Mouse (Mus musculus): Measurements from ENCODE around the gene Gm11733.

The Gm11733 gene

DNA sequence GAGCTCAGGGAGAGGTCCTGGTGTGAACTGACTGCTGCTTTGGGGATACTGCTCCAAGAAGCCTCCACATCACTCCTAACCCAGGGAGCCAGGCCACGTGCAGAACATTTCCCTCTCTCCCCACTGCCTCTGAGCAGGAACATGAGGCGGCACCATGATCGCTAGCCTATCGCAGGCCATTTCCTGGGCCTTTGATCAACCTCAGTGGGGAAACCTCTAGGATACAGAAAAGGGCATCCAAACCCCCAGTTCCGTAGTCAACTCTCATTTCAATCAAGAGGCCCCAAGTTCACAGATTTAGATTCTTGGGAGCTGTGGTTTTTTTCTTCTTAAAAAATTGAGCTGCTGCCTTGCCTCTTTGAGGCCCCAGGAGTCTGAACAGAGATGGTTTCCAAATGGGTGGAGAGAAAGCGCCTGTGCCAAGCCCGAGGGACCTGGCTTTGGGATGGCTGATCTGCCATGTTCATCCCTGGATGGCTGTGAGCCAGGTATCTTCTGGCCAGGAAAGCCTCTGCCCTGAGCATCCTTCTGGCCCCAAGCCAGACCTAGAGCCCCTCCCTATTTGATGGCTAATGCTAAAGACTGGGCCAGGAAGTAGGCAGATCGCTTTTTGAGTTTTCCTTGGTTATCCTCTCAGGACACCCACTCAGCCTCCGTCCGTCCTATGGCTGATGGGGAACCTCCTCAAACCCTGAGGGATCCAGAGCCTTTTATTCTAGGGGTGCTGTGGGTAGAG, 5.7 kb upstream of the Gm11733 start:
- DNase-seq (ENCODE audit: low spot score): no peak

DNA sequence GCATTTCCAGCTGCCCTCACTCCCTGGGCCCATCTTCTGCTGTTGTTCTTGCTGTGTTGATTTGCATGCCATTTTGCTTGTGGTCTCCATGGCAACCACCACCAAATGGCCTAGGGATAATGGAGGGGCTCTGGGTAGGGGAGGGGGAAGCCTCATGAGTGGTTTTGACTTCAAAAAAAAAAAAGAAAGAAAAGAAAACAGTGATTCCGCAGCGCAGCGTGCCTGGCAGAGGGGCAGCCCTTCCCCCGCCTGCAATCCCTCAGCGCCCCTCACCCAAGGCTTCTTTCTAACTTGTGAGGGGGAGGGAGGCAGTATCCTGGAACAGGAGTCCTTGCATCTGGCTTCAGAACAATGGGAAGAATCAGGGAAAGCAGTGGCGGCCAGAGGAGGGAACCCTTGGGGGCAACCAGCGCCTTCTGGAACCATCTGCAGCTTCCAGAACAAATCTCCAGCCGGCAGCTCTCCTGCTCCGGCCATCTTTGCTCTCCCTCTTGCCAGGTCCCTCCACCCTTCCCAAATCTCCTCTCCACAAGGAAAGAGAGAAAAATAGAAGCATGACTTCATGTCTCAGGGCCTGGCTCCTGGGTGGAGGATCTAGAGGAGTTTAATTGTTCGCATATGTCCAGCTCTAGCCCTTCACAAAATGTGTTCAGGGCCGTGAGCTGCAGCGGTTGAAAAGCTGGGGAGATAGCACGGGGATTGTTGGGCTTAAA, 5.0 kb upstream of the Gm11733 start:
- DNase-seq (ENCODE audit: low spot score): no peak

DNA sequence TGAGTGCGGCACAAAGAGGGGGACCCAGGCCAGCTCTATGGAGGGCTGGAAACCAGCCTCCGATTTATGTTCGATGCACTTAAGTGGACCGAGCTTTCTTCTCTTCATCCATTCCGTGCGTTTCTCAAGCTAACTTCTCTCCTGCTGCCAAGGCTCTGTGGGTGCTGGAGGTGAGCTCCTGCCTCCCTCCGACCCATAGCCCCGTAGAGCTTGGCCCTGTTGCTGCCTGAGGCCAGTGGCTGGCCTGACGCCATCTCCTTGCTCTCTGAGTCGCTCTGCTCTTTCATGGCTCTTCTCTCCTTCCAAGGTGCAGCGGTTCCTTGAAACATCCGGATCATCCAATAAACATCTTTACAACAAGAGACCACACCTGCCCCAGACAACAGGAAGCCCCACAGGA, 4.4 kb upstream of the Gm11733 start:
- DNase-seq (ENCODE audit: low spot score): no peak

DNA sequence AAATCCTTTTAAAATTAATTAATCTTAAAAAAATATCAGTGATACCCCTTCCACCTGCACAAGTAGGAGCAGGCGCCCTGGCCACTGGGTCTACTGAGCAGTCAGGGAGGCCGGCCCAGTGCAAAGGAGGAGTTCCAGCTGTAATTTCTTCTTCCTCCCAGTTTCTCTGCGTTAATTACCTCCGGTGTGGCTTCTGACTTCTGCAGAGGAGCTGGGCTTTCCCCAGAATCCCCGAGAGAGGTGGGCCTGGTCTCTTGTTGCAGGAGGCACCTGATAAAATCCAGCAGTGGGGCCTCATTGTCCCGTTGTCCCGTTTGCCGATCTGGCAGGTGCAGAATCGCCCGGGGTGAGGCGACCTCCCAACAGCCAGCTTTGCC, 1.9 kb upstream of the Gm11733 start:
- no peak for DNase-seq (ENCODE audit: low spot score)

DNA sequence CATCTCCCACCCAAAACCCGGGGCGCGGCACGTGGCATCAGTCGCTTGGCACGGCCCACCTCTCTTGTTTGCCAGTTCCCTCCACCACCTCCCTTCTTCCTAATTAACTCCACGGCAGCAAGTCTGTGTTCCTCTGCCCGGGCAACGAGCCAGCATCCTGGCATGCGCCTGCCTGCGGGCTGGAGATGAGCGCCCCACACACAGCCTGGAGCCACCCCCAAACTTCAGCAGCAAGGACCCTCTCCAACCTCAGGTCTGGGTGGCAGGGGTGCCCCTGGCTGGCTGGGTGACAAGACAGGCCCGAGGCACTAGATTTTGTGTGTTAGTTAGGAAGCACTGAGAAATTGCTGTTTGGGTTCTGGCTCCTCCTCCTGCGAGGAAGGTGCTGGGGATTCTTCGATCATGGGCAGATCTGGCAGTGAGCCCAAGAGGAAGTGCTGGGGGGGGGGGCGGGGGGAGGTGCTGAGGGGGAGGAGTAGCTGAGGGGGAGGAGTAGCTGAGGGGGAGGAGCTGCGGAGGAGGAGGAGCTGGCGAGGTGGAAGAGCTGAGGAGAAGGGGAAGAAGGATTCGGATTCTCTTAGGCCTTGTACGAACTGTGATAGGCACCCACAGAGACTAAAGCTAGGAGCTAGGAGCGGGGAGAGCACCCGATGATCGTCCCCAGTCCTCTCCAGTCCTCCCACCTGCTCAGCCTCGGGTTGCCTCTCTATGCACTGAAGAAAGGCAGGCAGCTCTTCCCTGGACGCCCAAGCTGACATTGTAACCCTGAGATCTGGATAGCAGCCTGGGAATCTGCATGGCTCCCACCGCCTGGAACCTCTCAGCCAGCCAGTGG, 1.3 kb upstream of the Gm11733 start:
- DNase-seq (ENCODE audit: low spot score): no peak

DNA sequence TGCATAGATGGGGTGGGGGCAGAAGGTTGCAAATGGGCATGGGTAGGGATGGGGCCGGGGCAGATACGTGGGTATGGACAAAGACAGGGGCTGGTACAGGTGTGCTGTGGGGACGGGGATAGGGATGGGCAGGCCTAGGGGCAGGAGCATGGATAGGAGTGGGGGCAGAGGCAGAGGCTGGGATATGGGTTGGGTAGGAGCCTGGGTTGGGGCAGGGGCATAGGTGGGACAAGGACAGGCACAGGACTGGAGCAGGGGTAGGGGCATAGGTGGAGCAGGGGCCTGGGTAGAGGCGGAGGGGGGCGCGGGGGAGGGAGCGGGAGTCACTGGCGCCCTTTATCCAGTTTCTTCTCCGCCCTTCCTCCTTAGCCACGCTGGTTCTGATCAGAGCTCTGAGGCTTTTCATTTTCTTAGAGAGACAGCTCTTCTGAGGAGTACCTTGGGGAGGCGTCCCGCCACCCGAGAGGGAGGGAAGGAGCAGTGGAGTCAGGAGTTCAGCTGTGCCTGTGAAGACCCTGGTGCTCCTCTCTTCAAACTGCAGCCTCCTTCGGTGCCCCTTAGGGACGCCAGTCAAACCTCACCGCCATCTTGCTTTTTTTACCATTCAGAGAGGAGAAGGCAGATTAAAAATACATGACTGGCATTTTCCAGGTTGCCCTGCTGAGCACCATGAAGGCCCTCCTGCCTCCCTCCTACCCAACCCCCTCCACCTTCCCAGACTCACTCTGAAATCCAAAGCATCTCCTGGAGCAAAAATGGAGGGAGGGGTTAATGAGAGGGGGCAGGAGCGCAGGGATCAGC, 7.4 kb downstream of the Gm11733 start:
- DNase-seq (ENCODE audit: low spot score): no peak

DNA sequence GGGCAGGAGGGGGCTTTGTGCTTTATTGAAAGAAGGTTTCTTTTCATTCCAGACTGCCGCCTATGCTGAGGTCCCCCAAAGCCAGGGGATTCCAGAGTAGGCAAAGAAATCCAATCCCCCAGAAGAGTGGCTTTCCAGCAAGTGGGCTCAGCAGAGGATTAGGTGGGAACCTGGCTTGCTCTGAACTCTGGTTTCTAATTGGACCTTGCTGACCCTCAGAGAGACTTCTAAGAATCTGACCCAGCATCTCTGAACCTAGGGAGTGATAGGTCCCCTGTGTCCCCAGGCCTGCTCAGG, 8.0 kb downstream of the Gm11733 start:
- DNase-seq (ENCODE audit: low spot score): no peak

DNA sequence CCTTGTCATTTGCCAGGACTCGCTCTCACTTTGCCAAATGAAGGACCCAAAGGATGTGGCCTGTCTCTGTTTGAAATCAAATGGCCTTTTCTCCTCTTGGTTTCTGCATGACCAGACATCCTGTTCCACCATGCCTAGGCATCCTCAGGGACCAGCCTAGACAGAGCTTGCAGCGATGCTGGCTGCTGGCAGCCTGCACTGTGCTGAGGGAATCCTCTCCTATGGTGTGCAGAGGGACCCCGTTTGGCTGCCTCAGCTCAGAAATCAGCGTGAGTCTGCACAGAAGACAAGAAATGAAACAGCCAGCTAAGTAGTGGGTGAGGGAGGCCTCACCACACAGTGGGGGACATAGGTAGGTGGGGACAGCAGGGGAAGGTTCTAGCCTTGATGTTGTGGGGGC, 12.6 kb downstream of the Gm11733 start:
- no peak for DNase-seq (ENCODE audit: low spot score)

DNA sequence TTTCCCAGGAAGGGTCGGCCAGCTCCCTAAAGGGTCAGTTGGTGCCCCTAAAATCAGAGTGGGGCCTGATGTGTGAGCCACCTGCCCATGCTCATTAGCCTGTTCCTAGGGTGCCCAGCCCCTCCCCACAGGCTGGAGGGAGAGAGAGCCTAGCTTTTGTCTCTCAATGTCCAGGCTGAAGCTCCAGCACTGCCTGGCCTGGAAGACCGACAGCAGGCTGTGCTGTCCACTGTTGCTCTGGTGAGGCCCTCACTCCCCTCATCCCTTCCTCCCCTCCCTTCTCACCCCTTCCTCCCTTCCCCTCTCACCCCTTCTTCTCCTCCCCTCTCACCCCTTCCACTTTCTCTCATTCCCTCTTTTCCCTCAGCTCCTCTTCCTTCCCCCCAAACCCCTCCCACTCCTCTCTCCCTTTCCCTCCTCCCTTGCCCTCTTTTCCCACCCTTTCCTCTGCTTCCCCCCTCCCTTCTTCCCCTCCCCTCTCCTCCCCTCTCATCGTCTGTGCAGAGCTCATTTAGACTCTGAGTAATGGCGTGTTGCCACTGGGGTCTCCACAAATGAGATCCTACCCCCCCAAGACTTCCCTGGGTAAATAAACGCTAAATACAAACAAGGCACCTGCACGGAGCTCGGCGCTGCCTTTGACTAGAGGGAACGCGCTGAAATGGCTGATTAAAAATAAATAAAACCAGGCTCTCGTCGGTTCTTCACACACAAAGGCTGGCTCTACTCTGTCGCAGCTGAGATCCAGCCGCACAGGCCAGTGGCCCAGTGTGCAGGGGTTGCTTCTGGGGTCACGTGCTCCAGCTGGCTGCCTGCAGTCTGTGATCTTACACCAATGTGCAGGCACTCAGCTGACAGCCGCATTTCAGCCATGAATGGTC, 13.3 kb downstream of the Gm11733 start:
- DNase-seq (ENCODE audit: low spot score): no peak

DNA sequence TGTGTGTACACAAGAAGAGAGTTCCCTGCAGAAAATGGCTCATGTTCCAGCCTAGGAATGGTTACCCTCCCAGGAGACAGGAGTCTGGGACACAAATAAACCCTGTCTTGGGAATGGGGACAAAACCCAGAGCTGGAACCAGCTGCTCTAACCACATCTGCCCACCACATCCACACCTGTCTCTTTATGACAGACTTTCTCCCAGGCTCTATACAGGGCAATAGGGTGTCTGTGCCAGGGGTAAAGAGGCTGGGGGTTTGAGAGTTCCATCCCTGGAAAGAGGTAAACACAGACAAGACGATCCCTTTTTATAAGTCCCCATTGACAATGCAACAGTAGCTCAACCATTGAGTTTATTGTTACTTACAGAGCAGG, 14.0 kb downstream of the Gm11733 start:
- no peak for DNase-seq (ENCODE audit: low spot score)

DNA sequence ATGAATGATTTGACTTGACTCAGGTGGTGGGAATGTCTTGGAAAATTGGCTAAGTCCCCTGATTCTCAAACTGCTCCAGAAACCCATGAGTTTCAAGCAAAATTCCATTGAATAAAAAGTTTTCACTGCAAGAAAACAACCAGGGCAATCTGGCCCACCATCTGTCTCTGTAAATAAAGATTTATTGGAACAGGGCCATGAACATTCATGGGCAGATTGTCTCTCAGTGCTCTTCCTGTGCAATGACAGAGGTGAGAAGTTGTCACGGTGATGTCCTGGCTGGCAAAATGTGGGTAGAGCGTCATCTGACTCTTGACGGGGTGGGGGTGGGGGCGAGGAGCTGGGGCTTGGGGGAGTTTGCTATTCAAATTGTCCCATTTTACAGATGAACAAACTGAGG, 24.8 kb downstream of the Gm11733 start:
- no peak for DNase-seq (ENCODE audit: low spot score)

DNA sequence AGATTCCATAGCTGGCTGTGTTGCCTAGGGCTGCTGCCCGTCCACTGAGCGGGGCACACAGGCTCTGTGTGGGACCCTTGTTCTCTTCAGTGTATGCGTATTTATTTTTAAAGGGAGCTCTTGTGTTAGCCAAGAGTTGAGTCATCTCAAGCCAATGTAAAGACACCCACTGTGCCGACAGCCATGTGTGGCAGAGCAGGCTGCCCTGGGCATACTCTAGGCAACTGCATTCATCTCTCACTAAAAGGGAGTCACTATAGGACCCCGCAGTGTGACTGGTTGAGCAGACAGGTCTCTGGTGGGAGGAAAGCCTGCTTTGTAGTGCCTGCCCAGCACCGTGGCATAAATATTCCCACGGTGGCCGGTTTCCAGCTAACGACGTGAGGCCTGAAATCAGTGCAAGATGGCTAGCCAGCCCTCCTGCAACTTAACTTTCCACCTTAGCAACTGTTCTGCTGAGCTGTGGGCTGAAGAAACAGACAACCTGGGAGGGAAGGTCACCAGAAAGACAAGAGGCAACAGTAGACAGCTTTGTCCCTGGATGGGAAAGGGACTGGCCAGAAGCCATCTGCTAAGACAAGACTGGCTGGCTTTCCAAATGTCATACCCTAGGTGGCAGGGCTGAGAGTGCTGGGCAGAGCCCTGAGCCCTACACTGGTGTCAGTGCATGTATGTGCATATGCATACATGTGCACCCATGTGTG, 31.7 kb downstream of the Gm11733 start:
- no peak for DNase-seq (ENCODE audit: low spot score)

DNA sequence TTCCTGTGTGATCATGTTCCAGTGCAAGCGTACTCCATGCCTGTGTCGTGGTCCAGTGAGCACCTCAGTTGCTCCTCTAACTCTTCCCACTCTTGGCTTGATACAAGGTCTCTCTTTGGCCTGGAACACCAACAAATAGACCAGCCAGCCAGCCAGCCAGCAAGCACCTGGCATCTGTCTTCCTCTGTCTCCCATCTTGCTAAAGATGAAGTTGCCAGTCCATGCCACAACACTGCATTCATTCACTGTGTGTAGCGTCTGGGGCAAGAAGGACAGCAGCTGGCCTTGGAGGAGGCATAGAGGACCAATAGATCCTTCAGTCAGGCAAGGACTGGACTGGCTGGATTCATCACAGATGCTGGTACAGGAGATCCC, 32.2 kb downstream of the Gm11733 start:
- DNase-seq (ENCODE audit: low spot score): no peak

DNA sequence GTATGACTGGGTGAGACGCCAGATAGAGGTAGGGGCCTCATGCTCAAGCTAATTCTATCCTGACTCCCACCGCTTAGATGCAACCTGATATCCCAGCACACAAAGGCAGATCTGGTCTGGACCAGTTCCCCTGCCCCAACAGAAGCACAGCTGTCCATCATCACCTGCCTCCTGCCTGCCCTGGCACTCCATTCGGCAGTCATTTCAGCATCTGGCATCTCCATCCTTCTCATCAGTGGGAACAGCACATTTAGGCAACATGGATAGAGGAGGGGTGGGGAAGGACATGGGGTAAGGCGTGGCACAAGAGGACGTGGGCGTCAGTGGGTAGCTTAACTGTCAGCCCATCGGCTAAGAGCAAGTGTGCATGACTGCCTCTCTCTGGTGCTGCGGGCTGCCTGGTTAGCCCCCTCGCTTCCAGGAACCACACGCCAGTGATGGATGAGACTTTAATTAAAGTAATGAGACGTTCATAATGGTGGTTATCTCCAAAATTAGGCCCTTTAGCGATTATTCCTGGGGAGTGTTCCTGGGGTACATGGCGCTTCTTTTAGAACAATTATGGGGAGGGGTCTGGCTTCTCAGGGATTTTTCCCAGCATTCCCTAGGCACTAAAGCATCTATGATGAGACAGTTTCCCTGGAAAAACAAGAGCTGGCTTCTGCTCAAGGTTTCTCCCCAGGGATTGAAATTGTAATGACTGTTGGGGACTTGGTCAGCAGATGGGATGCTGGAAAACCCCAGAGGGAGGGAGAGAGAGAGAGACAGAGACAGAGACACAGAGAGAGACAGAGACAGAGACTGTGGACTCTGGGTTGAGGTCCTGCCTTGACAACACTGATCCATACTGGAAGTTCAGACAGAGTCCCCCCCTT, 38.0 kb downstream of the Gm11733 start:
- no peak for DNase-seq (ENCODE audit: low spot score)

DNA sequence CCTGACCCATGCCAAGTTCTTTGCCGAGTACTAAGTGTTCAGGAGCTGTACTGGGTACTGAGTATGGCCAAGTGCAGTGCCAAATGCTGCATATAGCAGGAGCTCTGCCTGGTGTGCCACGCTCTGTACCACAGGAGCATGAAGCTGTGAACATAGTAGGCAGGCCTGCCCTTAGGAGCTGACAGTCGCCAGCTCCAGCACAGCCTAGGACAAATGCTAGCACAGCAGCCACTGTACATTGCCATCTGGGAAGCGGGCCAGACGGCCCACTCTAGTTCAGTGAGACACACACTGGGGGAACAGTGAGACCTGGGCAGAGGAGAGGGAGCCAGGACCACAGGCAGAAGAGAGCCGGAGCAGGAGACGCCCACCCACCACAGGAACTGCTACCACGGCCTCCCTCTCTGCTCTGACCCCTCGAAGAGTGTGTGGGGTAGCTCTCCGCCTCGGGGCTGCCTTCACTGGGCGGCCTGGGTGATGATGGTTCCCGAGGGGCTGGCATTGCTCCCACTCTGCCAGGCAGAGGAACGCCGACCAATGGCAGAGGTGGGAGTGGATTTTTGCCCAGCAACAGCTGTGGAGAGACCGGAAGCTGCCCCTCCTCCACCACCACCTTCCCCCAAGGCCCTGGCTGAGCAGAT, 38.8 kb downstream of the Gm11733 start:
- DNase-seq (ENCODE audit: low spot score): no peak

DNA sequence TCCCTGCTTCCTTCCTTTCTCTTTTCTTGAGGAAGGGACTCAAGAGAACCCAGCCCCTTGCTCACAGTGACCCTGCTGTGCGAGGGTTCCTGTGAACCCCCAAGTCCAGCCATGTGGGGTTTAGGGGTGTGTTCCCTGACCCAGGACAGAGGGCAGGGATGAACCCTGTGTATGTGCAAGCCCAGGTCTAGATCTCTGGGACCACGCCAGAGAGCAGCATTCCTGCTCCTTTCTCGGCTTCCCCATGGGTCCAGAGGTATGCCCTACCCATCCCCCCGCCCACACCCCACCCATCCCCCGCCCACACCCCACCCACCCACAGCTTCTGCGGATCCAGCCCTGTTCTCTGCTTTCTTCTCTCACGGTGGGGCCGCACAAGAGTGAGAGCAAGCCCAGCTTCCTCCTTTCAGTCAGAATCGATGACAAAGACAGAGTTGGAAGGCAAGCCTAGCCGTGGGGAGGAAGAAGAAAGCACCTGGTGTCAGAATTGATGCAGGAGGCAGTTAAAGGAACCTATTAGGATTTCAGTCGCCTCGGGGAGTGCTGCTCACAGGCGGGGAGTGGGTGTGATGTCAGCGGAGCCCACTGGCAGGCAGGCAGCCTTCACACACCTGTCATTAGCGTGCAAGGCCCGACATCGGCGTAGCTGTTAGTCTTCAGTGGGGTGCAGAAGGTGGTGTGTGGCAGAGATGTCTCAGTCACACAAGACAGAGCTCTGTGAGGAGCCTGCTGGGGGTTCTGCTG, 41.6 kb downstream of the Gm11733 start:
- no peak for DNase-seq (ENCODE audit: low spot score)

DNA sequence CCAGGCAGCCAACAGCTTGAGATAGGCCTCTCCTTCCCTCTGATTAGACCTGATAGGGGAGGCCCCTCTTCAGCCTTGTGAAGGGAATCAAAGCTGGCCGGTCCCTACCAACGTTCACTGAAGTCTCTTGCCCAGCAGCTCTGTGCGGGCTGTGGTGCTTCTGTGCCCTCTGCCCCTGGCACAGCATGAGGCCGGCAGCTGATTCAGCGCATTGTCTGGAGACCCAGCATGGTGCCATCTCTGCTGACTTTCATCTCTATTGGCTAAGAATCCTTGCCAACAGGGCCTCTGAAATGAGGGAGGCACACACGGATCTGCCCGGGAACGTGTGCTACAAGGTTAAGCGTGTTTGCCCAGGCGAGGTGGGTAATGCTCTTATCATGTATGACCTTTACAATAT, 48.2 kb downstream of the Gm11733 start:
- DNase-seq (ENCODE audit: low spot score): no peak

DNA sequence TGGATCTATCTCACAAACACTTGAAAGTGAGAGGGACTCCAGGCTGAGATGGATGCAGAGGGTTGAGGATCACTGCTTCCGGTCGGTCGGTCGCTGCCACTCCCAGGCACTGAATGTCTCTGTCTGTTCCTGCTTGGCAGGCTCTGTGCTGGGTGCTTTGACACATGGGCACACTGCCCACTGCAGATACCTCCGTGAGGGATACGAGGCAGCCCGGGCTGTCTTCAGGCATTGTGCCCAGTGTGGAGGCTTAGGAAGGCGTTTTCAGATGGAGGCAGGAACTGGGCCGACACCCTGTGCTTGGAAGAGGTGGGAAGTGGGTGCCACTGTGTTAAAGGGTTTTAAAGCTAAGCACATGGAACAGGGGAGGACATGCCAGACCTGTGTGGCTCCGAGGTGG, 50.7 kb downstream of the Gm11733 start:
- no peak for DNase-seq (ENCODE audit: low spot score)

All from c-Kit-positive CD71-positive TER-119-positive erythroid progenitor cells, embryonic 14.5 days (primary cell).